Mouse (Mus musculus): ENCODE data around the gene Map2k2.

- TF ChIP-seq GATA1 (IDR thresholded peaks at IDR 0.05; ENCODE audit: borderline replicate concordance, low read length) (no peak), FLI1 (IDR thresholded peaks at IDR 0.05; ENCODE audit: low read length) (no peak)
These were observed 38.2 kb downstream of the Map2k2 start for GRCm38 (mm10) chr10:81143845-81144437.
